Mouse (Mus musculus): ENCODE measurements around the gene Pex11b.
A peak's percentile ranks its signal among the peaks of the same experiment; 100 is the strongest.
"Not testable (repeated sequence)": the region's sequence is repeated elsewhere in the genome, so short reads cannot be mapped to it uniquely, and the experiment has no call there.

Gene Pex11b

GRCm38 (mm10) chr3:96675171-96675570, 40.0 kb downstream of the Pex11b start:
- DNase-seq (ENCODE audit: low spot score): no peak

GRCm38 (mm10) chr3:96675690-96676089, 40.5 kb downstream of the Pex11b start:
- no peak for DNase-seq (ENCODE audit: low spot score)

- no peak for DNase-seq (ENCODE audit: low spot score)
Measured at GRCm38 (mm10) chr3:96678456-96678855, 43.3 kb downstream of the Pex11b start.

- no peak for DNase-seq (ENCODE audit: low spot score)
Measured at GRCm38 (mm10) chr3:96679159-96679674, 44.0 kb downstream of the Pex11b start.

GRCm38 (mm10) chr3:96680269-96680956, 45.2 kb downstream of the Pex11b start:
- no peak for DNase-seq (ENCODE audit: low spot score)

- no peak for DNase-seq (ENCODE audit: low spot score)
Measured at GRCm38 (mm10) chr3:96683496-96683895, 48.3 kb downstream of the Pex11b start.

GRCm38 (mm10) chr3:96684151-96684821, 49.1 kb downstream of the Pex11b start:
- DNase-seq (ENCODE audit: low spot score): peak; percentile 58

- no peak for DNase-seq (ENCODE audit: low spot score)
Measured at GRCm38 (mm10) chr3:96684822-96685156, 49.6 kb downstream of the Pex11b start.

GRCm38 (mm10) chr3:96686057-96686456, 50.9 kb downstream of the Pex11b start:
- not testable (repeated sequence) for DNase-seq (ENCODE audit: low spot score)

GRCm38 (mm10) chr3:96688854-96689253, 53.7 kb downstream of the Pex11b start:
- no peak for DNase-seq (ENCODE audit: low spot score)

GRCm38 (mm10) chr3:96690298-96690697, 55.1 kb downstream of the Pex11b start:
- no peak for DNase-seq (ENCODE audit: low spot score)

GRCm38 (mm10) chr3:96692506-96692905, 57.3 kb downstream of the Pex11b start:
- DNase-seq (ENCODE audit: low spot score): peak; percentile 80

- no peak for DNase-seq (ENCODE audit: low spot score)
Measured at GRCm38 (mm10) chr3:96693579-96693978, 58.4 kb downstream of the Pex11b start.

Measured in adipocyte (in vitro differentiated cells).